Mouse (Mus musculus) olfactory bulb, adult 2 months (tissue): ENCODE measurements around the gene Bcar3.

Source experiments
- CTCF ChIP-seq: fragments of 200-500 bp; IDR thresholded peaks from 2 replicates; pipeline ENCODE4 v1.5.1; 2012; ENCODE audit warnings: low read depth, mild to moderate bottlenecking, low read length, moderate library complexity; ENCODE audit not compliant: insufficient read depth
- POLR2A ChIP-seq: fragments of 200-500 bp; IDR thresholded peaks from 2 replicates; pipeline ENCODE4 v1.6.1; 2012; ENCODE audit warnings: mild to moderate bottlenecking, low read depth, low read length, moderate library complexity; ENCODE audit not compliant: insufficient read depth

- no peak for TF ChIP-seq CTCF
- no peak for TF ChIP-seq POLR2A
These were observed 218.9 kb downstream of the Bcar3 start for GRCm38 (mm10) chr3:122512725-122513375.
